Mouse (Mus musculus): ENCODE results near the gene Ubc.

DNA sequence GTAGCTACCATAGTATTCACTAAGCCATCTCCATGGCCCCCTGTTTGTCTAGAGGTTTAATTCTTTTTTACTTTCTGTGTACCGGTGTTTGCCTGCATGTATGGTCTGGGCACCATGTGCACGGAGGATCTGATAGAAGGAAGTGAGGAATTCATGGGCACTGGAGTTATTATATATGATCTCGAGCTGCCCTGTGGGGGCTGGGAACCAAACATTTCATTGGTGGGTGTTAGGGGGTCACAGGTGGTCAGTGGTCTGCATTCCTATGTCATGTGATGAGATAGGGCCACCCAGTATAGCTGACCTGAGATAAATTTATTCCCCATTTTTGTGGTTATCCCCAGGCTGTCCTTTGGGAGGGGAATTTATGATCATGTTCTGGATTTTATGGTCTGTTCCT is 5.0 kb upstream of the Ubc start:
- TF ChIP-seq CTCF (IDR thresholded peaks at IDR 0.05; ENCODE audit: low read depth) (no peak), EP300 (IDR thresholded peaks at IDR 0.05; ENCODE audit: low read depth) (no peak)
